Mouse (Mus musculus): ENCODE results near the gene Skap1.

GRCm38 (mm10) chr11:96604751-96605450 is 140.5 kb downstream of the Skap1 start:
- no peak for TF ChIP-seq CTCF (IDR thresholded peaks at IDR 0.05; ENCODE audit: low read depth)
- TF ChIP-seq EP300 (IDR thresholded peaks at IDR 0.05; ENCODE audit: low read depth) = no peak
